Mouse (Mus musculus): Measurements from ENCODE around the gene Mbd6. TPM values are rescaled to one million over a fixed set of nuclear protein-coding genes. Genes with fewer than 3 reads are reported as not detected.

Mbd6 gene
- polyA plus RNA-seq, 1 experiment, result 47.8 TPM

- Histone ChIP-seq H3K27me3 (ENCODE audit: control insufficient read depth, insufficient read depth, low read length) (no peaks in the 10 kb centered on the region), H3K4me1 (ENCODE audit: control insufficient read depth, insufficient read depth, low read length) (no peaks in the 10 kb centered on the region), H3K4me3 (replicated peaks; ENCODE audit: insufficient read depth, low read depth, low read length) (no peak overlapping the region), H3K27ac (ENCODE audit: insufficient read depth, low read length) (no peak overlapping the region)
- 78% methylated on average over 5 of the region's 5 CpGs for WGBS
- DNase-seq, result no peak
- TF ChIP-seq CTCF (IDR thresholded peaks at IDR 0.05; ENCODE audit: borderline replicate concordance, insufficient read depth, low read depth, low read length) (no peak), POLR2A (IDR thresholded peaks at IDR 0.05; ENCODE audit: borderline replicate concordance, insufficient read depth, low read length) (no peak)
Observed at GRCm38 (mm10) chr10:127250810-127251209, 38.0 kb downstream of the Mbd6 start.

GRCm38 (mm10) chr10:127238241-127238824 lies 50.5 kb downstream of the Mbd6 start:
- Histone ChIP-seq H3K4me1 (ENCODE audit: control insufficient read depth, insufficient read depth, low read length) (peaks cover 4% of the 10 kb centered on the region; the same call in 1 of the 2 replicates), H3K4me3 (replicated peaks; ENCODE audit: insufficient read depth, low read depth, low read length) (no peak overlapping the region), H3K27ac (ENCODE audit: insufficient read depth, low read length) (no peak overlapping the region), H3K27me3 (ENCODE audit: control insufficient read depth, insufficient read depth, low read length) (no peaks in the 10 kb centered on the region)
- WGBS, result 75% methylated on average over 18 of the region's 18 CpGs
- DNase-seq, result no peak
- no peak for TF ChIP-seq POLR2A (IDR thresholded peaks at IDR 0.05; ENCODE audit: borderline replicate concordance, insufficient read depth, low read length)

- Histone ChIP-seq H3K27ac (ENCODE audit: insufficient read depth, low read length) (no peak overlapping the region), H3K4me1 (ENCODE audit: control insufficient read depth, insufficient read depth, low read length) (peaks cover 12% of the 10 kb centered on the region), H3K4me3 (replicated peaks; ENCODE audit: insufficient read depth, low read depth, low read length) (no peak overlapping the region), H3K27me3 (ENCODE audit: control insufficient read depth, insufficient read depth, low read length) (no peaks in the 10 kb centered on the region)
- no peak for DNase-seq
- no peak for TF ChIP-seq CTCF (IDR thresholded peaks at IDR 0.05; ENCODE audit: borderline replicate concordance, insufficient read depth, low read depth, low read length)
- no peak for TF ChIP-seq POLR2A (IDR thresholded peaks at IDR 0.05; ENCODE audit: borderline replicate concordance, insufficient read depth, low read length)
- 53% methylated on average over 9 of the region's 9 CpGs for WGBS
Observed at GRCm38 (mm10) chr10:127236541-127236940, 52.3 kb downstream of the Mbd6 start.

- Histone ChIP-seq H3K27ac (ENCODE audit: insufficient read depth, low read length) (no peak overlapping the region), H3K27me3 (ENCODE audit: control insufficient read depth, insufficient read depth, low read length) (no peaks in the 10 kb centered on the region), H3K4me3 (replicated peaks; ENCODE audit: insufficient read depth, low read depth, low read length) (no peak overlapping the region), H3K4me1 (ENCODE audit: control insufficient read depth, insufficient read depth, low read length) (peaks cover 21% of the 10 kb centered on the region)
- 83% methylated on average over 9 of the region's 9 CpGs for WGBS
- DNase-seq, result no peak
- peak; percentile 39; the same call in 1 of the 2 replicates for TF ChIP-seq CTCF (IDR thresholded peaks at IDR 0.05; ENCODE audit: borderline replicate concordance, insufficient read depth, low read depth, low read length)
- TF ChIP-seq POLR2A (IDR thresholded peaks at IDR 0.05; ENCODE audit: borderline replicate concordance, insufficient read depth, low read length), result no peak
Observed at GRCm38 (mm10) chr10:127233141-127233540, 55.7 kb downstream of the Mbd6 start.

Other genes with a start within 250 kb of the Mbd6 start
- gene Mettl1, start 247.6 kb downstream of the Mbd6 start, polyA plus RNA-seq (2012; rRNA removed), result 10.7 and 11.8 TPM in 2 replicates
- 0.13 TPM in 2 replicates for gene Eef1akmt3, start 247.5 kb downstream of the Mbd6 start, polyA plus RNA-seq (2012; rRNA removed)
- 0.19 and 0.29 TPM in 2 replicates for gene Cyp27b1, start 240.8 kb downstream of the Mbd6 start, polyA plus RNA-seq (2012; rRNA removed)
- 11.8 TPM in 2 replicates for gene March9, start 228.8 kb downstream of the Mbd6 start, polyA plus RNA-seq (2012; rRNA removed)
- gene Cdk4, start 225.5 kb downstream of the Mbd6 start, polyA plus RNA-seq (2012; rRNA removed), result 141 and 143 TPM in 2 replicates
- 81.6 and 84.6 TPM in 2 replicates for gene Tspan31, start 218.8 kb downstream of the Mbd6 start, polyA plus RNA-seq (2012; rRNA removed)
- gene Agap2, start 213.7 kb downstream of the Mbd6 start, polyA plus RNA-seq (2012; rRNA removed), result 99.5 and 109 TPM in 2 replicates
- gene Os9, start 167.9 kb downstream of the Mbd6 start, polyA plus RNA-seq (2012; rRNA removed), result 98.9 and 100 TPM in 2 replicates
- gene B4galnt1, start 123.8 kb downstream of the Mbd6 start, polyA plus RNA-seq (2012; rRNA removed), result 81.9 and 83.6 TPM in 2 replicates
- 3.1 and 3.3 TPM in 2 replicates for gene Slc26a10, start 108.4 kb downstream of the Mbd6 start, polyA plus RNA-seq (2012; rRNA removed)
- gene Arhgef25, start 98.9 kb downstream of the Mbd6 start, polyA plus RNA-seq (2012; rRNA removed), result 105 and 117 TPM in 2 replicates
- 321 and 339 TPM in 2 replicates for gene Dtx3, start 93.3 kb downstream of the Mbd6 start, polyA plus RNA-seq (2012; rRNA removed)
- gene Pip4k2c, start 77.4 kb downstream of the Mbd6 start, polyA plus RNA-seq (2012; rRNA removed), result 58.8 and 64.1 TPM in 2 replicates
- 377 and 378 TPM in 2 replicates for gene Kif5a, start 25.7 kb downstream of the Mbd6 start, polyA plus RNA-seq (2012; rRNA removed)
- 322 and 328 TPM in 2 replicates for gene Dctn2, start 22.6 kb downstream of the Mbd6 start, polyA plus RNA-seq (2012; rRNA removed)
- 81.6 and 87.4 TPM in 2 replicates for gene Mars, start 22.8 kb upstream of the Mbd6 start, polyA plus RNA-seq (2012; rRNA removed)
- gene Arhgap9, start 32.9 kb upstream of the Mbd6 start, polyA plus RNA-seq (2012; rRNA removed), result 0.87 and 0.97 TPM in 2 replicates
- gene Gli1, start 53.0 kb upstream of the Mbd6 start, polyA plus RNA-seq (2012; rRNA removed), result 10.6 and 12.5 TPM in 2 replicates
- gene Inhbe, start 65.4 kb upstream of the Mbd6 start, polyA plus RNA-seq (2012; rRNA removed), result 0.03 TPM in 1 of 2 replicates, not detected in the other
- gene Inhbc, start 81.4 kb upstream of the Mbd6 start, polyA plus RNA-seq (2012; rRNA removed), result not detected in 2 replicates
- gene R3hdm2, start 91.3 kb upstream of the Mbd6 start, polyA plus RNA-seq (2012; rRNA removed), result 137 and 145 TPM in 2 replicates
- gene Stac3, start 212.7 kb upstream of the Mbd6 start, polyA plus RNA-seq (2012; rRNA removed), result 8.3 TPM in 2 replicates
- 10.4 and 11.5 TPM in 2 replicates for gene Ndufa4l2, start 225.9 kb upstream of the Mbd6 start, polyA plus RNA-seq (2012; rRNA removed)
- 68.2 and 69.8 TPM in 2 replicates for gene Shmt2, start 233.4 kb upstream of the Mbd6 start, polyA plus RNA-seq (2012; rRNA removed)
- 30.3 and 33.8 TPM in 2 replicates for gene Nxph4, start 245.5 kb upstream of the Mbd6 start, polyA plus RNA-seq (2012; rRNA removed)